Mouse (Mus musculus): ENCODE results near the gene Mtor. TPM values are rescaled to one million over a fixed set of nuclear protein-coding genes. Genes with fewer than 3 reads are reported as not detected.
A peak's percentile ranks its signal among the peaks of the same experiment; 100 is the strongest.

Gene Mtor
- polyA plus RNA-seq, 1 experiment from 2014 or later, result 22.6 TPM

- 82% methylated on average over 11 of the region's 11 CpGs for WGBS
- Histone ChIP-seq H3K9me3 (no peaks in the 10 kb centered on the region), H3K4me1 (peaks cover 8% of the 10 kb centered on the region; the same call in 1 of the 2 replicates), H3K27ac (replicated peaks) (no peak overlapping the region), H3K4me2 (replicated peaks) (no peak overlapping the region), H3K27me3 (no peaks in the 10 kb centered on the region), H3K4me3 (no peak overlapping the region), H3K36me3 (no peaks in the 10 kb centered on the region), H3K9ac (replicated peaks) (no peak overlapping the region)
- no peak for ATAC-seq (replicated peaks)
Observed at GRCm38 (mm10) chr4:148429121-148429520, 19.3 kb upstream of the Mtor start.

GRCm38 (mm10) chr4:148429686-148430085 lies 18.7 kb upstream of the Mtor start:
- 20% methylated on average over 6 of the region's 6 CpGs for WGBS
- H3K9me3 ChIP-seq, result no peaks in the 10 kb centered on the region
- H3K36me3 ChIP-seq, result no peaks in the 10 kb centered on the region
- H3K4me2 ChIP-seq (replicated peaks), result no peak overlapping the region
- H3K27ac ChIP-seq (replicated peaks), result no peak overlapping the region
- no peak overlapping the region for H3K9ac ChIP-seq (replicated peaks)
- H3K4me3 ChIP-seq, result no peak overlapping the region
- peak; percentile 59 for ATAC-seq (replicated peaks)
- H3K27me3 ChIP-seq, result no peaks in the 10 kb centered on the region
- H3K4me1 ChIP-seq, result peaks cover 8% of the 10 kb centered on the region; the same call in 1 of the 2 replicates

GRCm38 (mm10) chr4:148430880-148431519 lies 17.4 kb upstream of the Mtor start:
- WGBS, result 87% methylated on average over 11 of the region's 11 CpGs

GRCm38 (mm10) chr4:148432488-148432887 lies 15.9 kb upstream of the Mtor start:
- no peaks in the 10 kb centered on the region for H3K36me3 ChIP-seq
- H3K9ac ChIP-seq (replicated peaks), result no peak overlapping the region
- no peaks in the 10 kb centered on the region for H3K27me3 ChIP-seq
- H3K27ac ChIP-seq (replicated peaks), result no peak overlapping the region
- 88% methylated on average over 4 of the region's 4 CpGs for WGBS
- no peak overlapping the region for H3K4me2 ChIP-seq (replicated peaks)
- no peak overlapping the region for H3K4me3 ChIP-seq
- ATAC-seq (replicated peaks), result no peak
- H3K4me1 ChIP-seq, result peaks cover 16% of the 10 kb centered on the region
- H3K9me3 ChIP-seq, result no peaks in the 10 kb centered on the region

More at GRCm38 (mm10) chr4:148430880-148431519, 17.4 kb upstream of the Mtor start:
- Histone ChIP-seq H3K4me1 (peaks cover 14% of the 10 kb centered on the region), H3K4me3 (no peak overlapping the region), H3K9me3 (no peaks in the 10 kb centered on the region), H3K27me3 (no peaks in the 10 kb centered on the region), H3K4me2 (replicated peaks) (no peak overlapping the region), H3K9ac (replicated peaks) (no peak overlapping the region), H3K27ac (replicated peaks) (no peak overlapping the region), H3K36me3 (no peaks in the 10 kb centered on the region)
- no peak for ATAC-seq (replicated peaks)

- no peak for ATAC-seq (replicated peaks)
- no peaks in the 10 kb centered on the region for H3K36me3 ChIP-seq
Observed at GRCm38 (mm10) chr4:148433336-148433735, 15.1 kb upstream of the Mtor start.

GRCm38 (mm10) chr4:148433813-148434212 lies 14.6 kb upstream of the Mtor start:
- 89% methylated on average over 5 of the region's 5 CpGs for WGBS
- Histone ChIP-seq H3K4me2 (replicated peaks) (no peak overlapping the region), H3K9me3 (no peaks in the 10 kb centered on the region), H3K4me1 (peaks cover 16% of the 10 kb centered on the region), H3K9ac (replicated peaks) (no peak overlapping the region), H3K36me3 (no peaks in the 10 kb centered on the region), H3K27ac (replicated peaks) (no peak overlapping the region), H3K4me3 (no peak overlapping the region), H3K27me3 (no peaks in the 10 kb centered on the region)
- ATAC-seq (replicated peaks), result no peak

More at GRCm38 (mm10) chr4:148433336-148433735, 15.1 kb upstream of the Mtor start:
- Histone ChIP-seq H3K9me3 (no peaks in the 10 kb centered on the region), H3K4me3 (no peak overlapping the region), H3K27me3 (no peaks in the 10 kb centered on the region), H3K9ac (replicated peaks) (no peak overlapping the region), H3K4me2 (replicated peaks) (no peak overlapping the region), H3K27ac (replicated peaks) (no peak overlapping the region), H3K4me1 (peaks cover 16% of the 10 kb centered on the region)
- WGBS, result 85% methylated on average over 18 of the region's 18 CpGs

- 83% methylated on average over 4 of the region's 4 CpGs for WGBS
- no peak overlapping the region for H3K4me3 ChIP-seq
Observed at GRCm38 (mm10) chr4:148434554-148434953, 13.9 kb upstream of the Mtor start.

GRCm38 (mm10) chr4:148435106-148435505 lies 13.3 kb upstream of the Mtor start:
- Histone ChIP-seq H3K4me1 (peaks cover 13% of the 10 kb centered on the region), H3K9ac (replicated peaks) (no peak overlapping the region), H3K36me3 (0 out of 2 replicates have a peak, but pooled peaks cover 2% of the 10 kb centered on the region), H3K4me2 (replicated peaks) (no peak overlapping the region), H3K27ac (replicated peaks) (peak overlapping the region; percentile 31; the same call in 1 of the 2 replicates), H3K9me3 (no peaks in the 10 kb centered on the region), H3K4me3 (no peak overlapping the region), H3K27me3 (no peaks in the 10 kb centered on the region)
- 88% methylated on average over 3 of the region's 3 CpGs for WGBS
- ATAC-seq (replicated peaks), result no peak

More at GRCm38 (mm10) chr4:148434554-148434953, 13.9 kb upstream of the Mtor start:
- H3K4me1 ChIP-seq, result peaks cover 16% of the 10 kb centered on the region
- H3K9me3 ChIP-seq, result no peaks in the 10 kb centered on the region
- no peak overlapping the region for H3K9ac ChIP-seq (replicated peaks)
- no peak overlapping the region for H3K4me2 ChIP-seq (replicated peaks)
- no peaks in the 10 kb centered on the region for H3K36me3 ChIP-seq
- H3K27me3 ChIP-seq, result no peaks in the 10 kb centered on the region
- ATAC-seq (replicated peaks), result no peak
- H3K27ac ChIP-seq (replicated peaks), result no peak overlapping the region

- Histone ChIP-seq H3K4me3 (no peak overlapping the region), H3K9ac (replicated peaks) (no peak overlapping the region), H3K27ac (replicated peaks) (peak overlapping the region; percentile 31), H3K4me1 (peaks cover 13% of the 10 kb centered on the region), H3K27me3 (no peaks in the 10 kb centered on the region), H3K4me2 (replicated peaks) (no peak overlapping the region), H3K36me3 (0 out of 2 replicates have a peak, but pooled peaks cover 2% of the 10 kb centered on the region), H3K9me3 (no peaks in the 10 kb centered on the region)
- peak; percentile 81 for ATAC-seq (replicated peaks)
- 55% methylated on average over 6 of the region's 6 CpGs for WGBS
Observed at GRCm38 (mm10) chr4:148435657-148436330, 12.6 kb upstream of the Mtor start.

GRCm38 (mm10) chr4:148441931-148442330 lies 6.5 kb upstream of the Mtor start:
- WGBS, result 97% methylated on average over 5 of the region's 5 CpGs
- 0 out of 2 replicates have a peak, but pooled peaks cover 2% of the 10 kb centered on the region for H3K36me3 ChIP-seq
- no peaks in the 10 kb centered on the region for H3K9me3 ChIP-seq
- no peak overlapping the region for H3K4me2 ChIP-seq (replicated peaks)
- H3K4me3 ChIP-seq, result no peak overlapping the region
- H3K27ac ChIP-seq (replicated peaks), result no peak overlapping the region
- H3K27me3 ChIP-seq, result no peaks in the 10 kb centered on the region
- H3K9ac ChIP-seq (replicated peaks), result no peak overlapping the region
- no peak for ATAC-seq (replicated peaks)
- peaks cover 15% of the 10 kb centered on the region for H3K4me1 ChIP-seq

- Histone ChIP-seq H3K9ac (replicated peaks) (no peak overlapping the region), H3K27me3 (no peaks in the 10 kb centered on the region), H3K9me3 (no peaks in the 10 kb centered on the region), H3K4me2 (replicated peaks) (no peak overlapping the region), H3K4me3 (no peak overlapping the region), H3K27ac (replicated peaks) (no peak overlapping the region), H3K4me1 (peaks cover 17% of the 10 kb centered on the region), H3K36me3 (0 out of 2 replicates have a peak, but pooled peaks cover 2% of the 10 kb centered on the region)
- ATAC-seq (replicated peaks), result no peak
- WGBS, result 93% methylated on average over 7 of the region's 7 CpGs
Observed at GRCm38 (mm10) chr4:148442598-148442997, 5.8 kb upstream of the Mtor start.

GRCm38 (mm10) chr4:148444250-148444967 lies 4.0 kb upstream of the Mtor start, which contains the start of gene Ubiad1:
Gene Ubiad1, minus strand, starts transcription at chr4:148444771.
- H3K9me3 ChIP-seq, result no peaks in the 10 kb centered on the region
- H3K27ac ChIP-seq (replicated peaks), result peak within 1 kb of the TSS; percentile 47
- WGBS, result under 1% methylated on average over 46 of the region's 46 CpGs
- peak within 1 kb of the TSS; percentile 57 for H3K4me3 ChIP-seq
- peak within 1 kb of the TSS; percentile 66 for H3K4me2 ChIP-seq (replicated peaks)
- H3K36me3 ChIP-seq, result 0 out of 2 replicates have a peak, but pooled peaks cover 2% of the 10 kb centered on the region
- H3K4me1 ChIP-seq, result peaks cover 25% of the 10 kb centered on the region
- no peak for ATAC-seq (replicated peaks)
- H3K27me3 ChIP-seq, result no peaks in the 10 kb centered on the region
- H3K9ac ChIP-seq (replicated peaks), result peak within 1 kb of the TSS; percentile 61

Measured in forebrain, embryonic 15.5 days (tissue).